Mouse (Mus musculus) lung, embryonic 14.5 days (tissue): ENCODE results near the gene Nrp1. TPM values are rescaled to one million over a fixed set of nuclear protein-coding genes. Genes with fewer than 3 reads are reported as not detected.
A peak's percentile ranks its signal among the peaks of the same experiment; 100 is the strongest.

ENCODE experiments used
- ATAC-seq: fragments of 200-750 bp; cut with Nextera tagmentation; 2 replicates; pipeline ENCODE4 v1.8.0; 2017; ENCODE audit warnings: mild to moderate bottlenecking, moderate TSS enrichment, moderate library complexity; ENCODE audit not compliant: insufficient read depth
- DNase-seq: peaks from one replicate; pipeline ENCODE4 v3.0.0-alpha.2; 2015
- H3K27ac ChIP-seq: fragments of 300-500 bp; sonication (generic); 2 replicates; pipeline ENCODE4 v1.5.1; 2014; ENCODE audit warnings: low read depth, mild to moderate bottlenecking, moderate library complexity
- H3K27me3 ChIP-seq: fragments of 300-500 bp; sonication (generic); 2 replicates; pipeline ENCODE4 v1.6.1; 2014; ENCODE audit warnings: low read length, control low read depth; ENCODE audit not compliant: insufficient read depth
- H3K36me3 ChIP-seq: fragments of 300-500 bp; sonication (generic); 2 replicates; pipeline ENCODE4 v1.6.1; 2014; ENCODE audit warnings: control low read depth; ENCODE audit not compliant: insufficient read depth
- H3K4me1 ChIP-seq: fragments of 300-500 bp; sonication (generic); 2 replicates; pipeline ENCODE4 v1.6.1; 2014; ENCODE audit warnings: antibody characterized with exemption, control low read depth; ENCODE audit not compliant: insufficient read depth
- H3K4me2 ChIP-seq: fragments of 300-500 bp; sonication (generic); 2 replicates; pipeline ENCODE4 v1.6.1; 2014; ENCODE audit warnings: mild to moderate bottlenecking
- H3K4me3 ChIP-seq: fragments of 300-500 bp; sonication (generic); 2 replicates; pipeline ENCODE4 v1.5.1; 2014; ENCODE audit warnings: low read depth, low read length
- H3K9ac ChIP-seq: fragments of 300-500 bp; sonication (generic); 2 replicates; pipeline ENCODE4 v1.6.1; 2014
- H3K9me3 ChIP-seq: fragments of 300-500 bp; sonication (generic); 2 replicates; pipeline ENCODE4 v1.6.1; 2016; ENCODE audit warnings: low read depth, low read length, control low read depth
- CTCF ChIP-seq: IDR thresholded peaks from 2 replicates; pipeline ENCODE4 v1.5.1; 2016; ENCODE audit warnings: antibody characterized with exemption, low read depth
- WGBS: fragments of 180-500 bp; shearing (Covaris S2); extraction: QIAGEN DNeasy Blood & Tissue Kit; methylation state at CpG from one replicate; pipeline ENCODE4 v1.1.7; 2014; 5-methylcytosine and 5-hydroxymethylcytosine counted together
- polyA plus RNA-seq: library from polyadenylated mRNA; unstranded; fragments of >200 nt; fragmentation: Nextera tagmentation; extraction: Ambion mirVana; gene quantifications from 2 replicates; pipeline ENCODE4 v1.2.1, GENCODE M21; 2014

Gene Nrp1
- polyA plus RNA-seq, 1 experiment from 2014 or later = 94.3 TPM

GRCm38 (mm10) chr8:128483344-128483743 is 124.9 kb downstream of the Nrp1 start:
- no peaks in the 10 kb centered on the region for H3K27me3 ChIP-seq
- no peak for TF ChIP-seq CTCF
- peaks cover 26% of the 10 kb centered on the region for H3K36me3 ChIP-seq
- no peaks in the 10 kb centered on the region for H3K9me3 ChIP-seq
- no peak overlapping the region for H3K9ac ChIP-seq
- H3K4me1 ChIP-seq = peaks cover 3% of the 10 kb centered on the region
- H3K4me2 ChIP-seq = no peak overlapping the region
- no peak overlapping the region for H3K27ac ChIP-seq
- DNase-seq = no peak
- no peak for ATAC-seq
- 66% methylated on average over 3 of the region's 3 CpGs for WGBS
- H3K4me3 ChIP-seq = no peak overlapping the region

DNA sequence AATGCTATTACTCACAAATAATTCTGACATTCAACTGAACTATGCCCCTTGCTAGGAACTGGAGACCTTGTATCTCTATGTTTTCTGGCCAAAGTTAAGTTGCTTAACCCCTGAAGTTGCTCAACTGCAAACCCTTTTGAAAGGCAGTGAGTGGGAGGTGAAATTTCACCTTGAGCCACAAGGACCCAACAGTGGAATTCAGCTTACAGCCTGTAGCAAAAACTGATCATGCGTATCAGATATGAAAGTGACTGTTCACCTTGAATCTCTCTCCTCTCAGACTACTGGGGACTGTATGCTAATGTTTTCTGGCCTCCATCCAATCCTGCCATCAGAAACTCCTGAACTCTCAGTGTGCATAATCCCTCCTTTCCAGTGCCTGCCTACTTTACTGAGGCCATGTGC is 126.3 kb downstream of the Nrp1 start:
- H3K9ac ChIP-seq = no peak overlapping the region
- TF ChIP-seq CTCF = no peak
- H3K4me3 ChIP-seq = no peak overlapping the region
- no peaks in the 10 kb centered on the region for H3K27me3 ChIP-seq
- no peak overlapping the region for H3K4me2 ChIP-seq
- WGBS = 63% methylated on average over 1 of the region's 1 CpGs
- ATAC-seq (no peak), DNase-seq (peak; percentile 30)
- H3K4me1 ChIP-seq = peaks cover 9% of the 10 kb centered on the region
- H3K36me3 ChIP-seq = peaks cover 34% of the 10 kb centered on the region
- H3K27ac ChIP-seq = peak overlapping the region; percentile 20; the same call in 1 of the 2 replicates
- H3K9me3 ChIP-seq = no peaks in the 10 kb centered on the region

DNA sequence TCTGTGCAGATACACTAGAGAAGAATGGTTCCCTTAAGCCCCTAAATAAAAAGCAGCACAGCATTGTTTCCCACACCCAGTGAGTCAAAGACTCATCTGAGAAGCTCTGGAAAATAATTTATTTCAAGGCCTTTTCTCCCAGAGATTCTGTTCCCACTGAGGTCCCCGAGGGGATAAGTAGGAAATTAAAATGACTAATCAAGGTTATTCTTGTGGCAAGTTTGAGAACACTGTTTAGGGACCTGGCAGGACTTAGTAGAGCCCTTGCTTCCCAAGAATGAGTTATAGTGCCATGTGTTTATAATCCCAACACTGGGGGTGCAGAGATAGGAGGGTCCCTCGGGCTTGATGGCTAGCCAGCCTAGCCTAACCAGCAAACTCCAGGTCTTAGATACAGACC is 127.6 kb downstream of the Nrp1 start:
- WGBS = 73% methylated on average over 2 of the region's 2 CpGs
- no peak for DNase-seq
- Histone ChIP-seq H3K27ac (no peak overlapping the region), H3K36me3 (peaks cover 33% of the 10 kb centered on the region), H3K4me3 (no peak overlapping the region), H3K4me2 (no peak overlapping the region), H3K9me3 (no peaks in the 10 kb centered on the region), H3K27me3 (no peaks in the 10 kb centered on the region), H3K4me1 (peaks cover 9% of the 10 kb centered on the region), H3K9ac (no peak overlapping the region)
- TF ChIP-seq CTCF = no peak
- no peak for ATAC-seq

DNA sequence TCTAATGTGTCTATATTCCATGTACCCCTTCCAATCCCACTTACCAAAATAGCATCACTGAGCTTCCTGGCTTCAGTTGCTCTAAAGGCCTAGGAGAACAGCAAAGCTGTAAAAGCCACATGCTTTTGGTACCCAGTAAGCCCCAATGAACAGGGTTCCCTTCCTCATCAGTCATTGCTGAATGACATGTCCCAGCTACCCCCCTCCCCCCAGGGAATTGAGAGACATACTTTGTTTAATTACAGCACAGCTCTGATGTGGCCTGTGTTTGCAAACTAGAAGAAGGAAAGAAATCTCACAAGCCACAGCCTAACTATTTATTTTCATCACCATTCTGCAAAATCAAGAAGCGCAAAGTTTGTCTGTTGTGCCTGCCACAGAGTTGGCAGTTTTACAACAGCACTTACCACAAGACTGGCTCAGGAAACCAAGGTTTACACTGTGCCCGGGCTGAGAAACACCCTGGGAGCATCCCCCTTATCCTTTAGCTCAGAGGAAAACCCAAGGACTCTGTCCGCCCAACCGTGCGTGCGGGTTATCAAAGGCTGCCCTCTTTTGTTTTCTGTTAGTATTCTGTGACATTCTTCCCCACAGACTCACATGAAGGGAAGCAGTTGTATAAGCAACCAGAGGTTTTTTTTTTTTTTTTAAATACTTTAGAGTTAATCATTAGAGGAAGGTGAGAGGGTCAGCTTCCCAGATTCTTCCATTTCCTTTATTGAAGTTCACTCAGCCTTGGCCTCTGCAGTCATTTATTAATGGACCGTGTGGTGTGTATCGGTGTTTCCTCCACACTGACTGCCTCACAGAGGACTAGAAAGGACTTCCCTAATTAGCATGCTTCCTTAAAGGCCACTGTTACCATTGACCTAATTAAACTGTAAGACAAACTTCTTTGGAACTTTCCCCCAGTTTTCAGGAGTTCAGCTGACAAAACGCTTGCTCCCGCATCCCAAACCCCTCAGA is 129.8 kb downstream of the Nrp1 start:
- DNase-seq = peak; percentile 67
- ATAC-seq = peak; percentile 45; the same call in 1 of the 2 replicates
- Histone ChIP-seq H3K4me3 (no peak overlapping the region), H3K27ac (peak overlapping the region; percentile 47; the same call in 1 of the 2 replicates), H3K36me3 (peaks cover 24% of the 10 kb centered on the region), H3K4me2 (no peak overlapping the region), H3K4me1 (peaks cover 9% of the 10 kb centered on the region), H3K27me3 (no peaks in the 10 kb centered on the region), H3K9ac (no peak overlapping the region), H3K9me3 (no peaks in the 10 kb centered on the region)
- WGBS = 29% methylated on average over 10 of the region's 10 CpGs
- TF ChIP-seq CTCF = no peak

DNA sequence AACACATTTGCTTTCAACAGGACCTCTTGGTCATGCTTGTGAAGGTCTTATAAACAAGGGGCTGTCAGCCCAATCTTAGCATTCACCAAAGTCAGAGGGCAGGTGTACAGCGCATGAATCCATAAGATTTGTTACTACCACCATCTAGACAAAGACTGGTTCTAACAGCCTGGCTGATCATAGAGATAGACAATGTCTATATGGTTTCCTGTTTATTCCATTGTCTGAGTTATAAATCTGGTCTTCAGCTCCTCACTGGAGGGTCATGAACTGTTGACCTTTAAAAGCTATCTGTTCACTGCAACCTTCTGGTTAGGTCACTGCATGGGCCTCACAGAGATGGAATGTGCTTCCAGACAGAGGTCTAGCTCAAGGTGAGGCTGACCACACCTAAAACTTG is 130.9 kb downstream of the Nrp1 start:
- H3K27me3 ChIP-seq = no peaks in the 10 kb centered on the region
- H3K4me3 ChIP-seq = no peak overlapping the region
- H3K9me3 ChIP-seq = no peaks in the 10 kb centered on the region
- H3K27ac ChIP-seq = peak overlapping the region; percentile 4; the same call in 1 of the 2 replicates
- no peak overlapping the region for H3K9ac ChIP-seq
- peaks cover 34% of the 10 kb centered on the region for H3K36me3 ChIP-seq
- TF ChIP-seq CTCF = no peak
- H3K4me2 ChIP-seq = no peak overlapping the region
- 90% methylated on average over 1 of the region's 1 CpGs for WGBS
- ATAC-seq (no peak), DNase-seq (no peak)
- peaks cover 9% of the 10 kb centered on the region for H3K4me1 ChIP-seq

DNA sequence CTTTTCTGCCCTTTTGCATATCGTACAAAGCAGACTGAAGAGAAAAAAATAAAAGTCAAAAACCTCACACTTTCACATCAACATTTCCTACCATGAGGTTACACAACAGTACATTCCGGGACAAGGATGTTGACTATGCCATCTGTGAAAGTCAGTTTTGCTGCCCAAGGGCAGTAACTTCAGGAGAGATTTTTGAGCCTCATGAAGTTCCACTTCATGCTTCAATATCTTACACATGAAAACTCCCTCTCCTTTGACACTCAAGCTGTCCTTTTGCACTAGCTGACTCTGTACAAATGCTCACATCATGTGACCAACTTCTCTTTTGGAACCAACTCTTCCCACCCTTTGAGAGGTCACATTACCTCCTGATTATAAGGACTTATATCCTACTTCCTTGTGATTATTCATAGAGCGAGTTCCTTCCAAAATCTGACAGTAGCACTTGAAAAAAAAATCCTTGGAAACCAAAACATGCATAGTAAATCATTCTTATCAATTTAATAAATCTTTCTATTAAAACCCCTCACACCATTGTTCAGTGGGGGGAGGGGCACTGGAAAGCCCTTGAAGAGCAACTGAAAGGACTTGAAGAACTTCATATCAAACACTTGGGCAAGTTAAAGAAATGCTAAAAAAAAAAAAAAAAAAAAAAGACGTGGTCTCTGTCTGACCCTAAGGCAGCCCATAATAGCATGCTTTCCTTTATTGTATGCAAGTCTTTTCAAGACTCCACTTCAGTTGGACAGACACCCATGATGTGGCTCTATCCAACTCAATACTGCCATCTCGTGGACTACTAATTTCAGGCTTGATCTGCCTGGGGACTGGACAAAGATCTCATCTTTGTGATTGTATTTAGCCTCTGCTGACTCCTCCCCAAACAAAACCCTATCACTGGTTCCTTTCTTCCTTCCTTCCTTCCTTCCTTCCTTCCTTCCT is 133.0 kb downstream of the Nrp1 start:
- Histone ChIP-seq H3K27me3 (no peaks in the 10 kb centered on the region), H3K9me3 (no peaks in the 10 kb centered on the region), H3K4me2 (no peak overlapping the region), H3K27ac (peak overlapping the region; percentile 25; the same call in 1 of the 2 replicates), H3K4me3 (no peak overlapping the region), H3K36me3 (peaks cover 44% of the 10 kb centered on the region), H3K9ac (no peak overlapping the region), H3K4me1 (peaks cover 9% of the 10 kb centered on the region)
- 43% methylated on average over 5 of the region's 5 CpGs for WGBS
- peak; percentile 87 for ATAC-seq
- DNase-seq = peak; percentile 94
- TF ChIP-seq CTCF = peak; percentile 84

- 91% methylated on average over 3 of the region's 3 CpGs for WGBS
- Histone ChIP-seq H3K27ac (no peak overlapping the region), H3K27me3 (no peaks in the 10 kb centered on the region), H3K4me1 (peaks cover 5% of the 10 kb centered on the region), H3K4me2 (no peak overlapping the region), H3K4me3 (no peak overlapping the region), H3K9ac (no peak overlapping the region), H3K9me3 (no peaks in the 10 kb centered on the region), H3K36me3 (peaks cover 57% of the 10 kb centered on the region)
- DNase-seq = no peak
- no peak for TF ChIP-seq CTCF
- ATAC-seq = no peak
Measured at GRCm38 (mm10) chr8:128493801-128494200, 135.4 kb downstream of the Nrp1 start.
